Mouse (Mus musculus) bone marrow macrophage, adult 2 months (primary cell): ENCODE data around the gene Gucy2d.

Experiments used
- CTCF ChIP-seq: IDR thresholded peaks from 2 replicates; pipeline ENCODE4 v1.5.1; 2012; ENCODE audit warnings: low read depth, mild to moderate bottlenecking, low read length, moderate library complexity
- POLR2A ChIP-seq: IDR thresholded peaks from 2 replicates; pipeline ENCODE4 v1.6.1; 2012; ENCODE audit warnings: mild to moderate bottlenecking, low read depth, low read length, borderline replicate concordance

DNA sequence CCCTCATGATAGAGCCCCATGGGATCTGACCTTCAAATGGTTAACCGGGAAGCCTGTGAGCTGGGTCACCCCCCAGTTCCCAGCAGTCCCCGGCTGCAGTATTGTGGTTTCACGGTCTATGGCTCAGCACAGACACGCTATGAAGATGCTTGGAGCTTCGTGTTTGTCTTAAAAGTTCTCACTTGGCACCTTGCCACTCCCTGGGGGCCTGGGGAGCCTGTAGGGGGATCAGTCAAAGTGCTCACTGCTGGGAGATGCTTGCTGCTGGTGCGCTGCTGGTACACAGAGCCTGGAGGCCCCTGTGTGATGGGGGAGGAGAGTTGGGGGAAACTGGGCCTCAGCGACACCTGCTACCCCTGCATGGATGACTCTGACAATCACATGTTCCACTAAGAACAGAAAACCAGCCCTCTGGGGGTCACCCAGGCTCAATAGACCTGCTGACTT, 46.3 kb downstream of the Gucy2d start:
- TF ChIP-seq CTCF = no peak
- no peak for TF ChIP-seq POLR2A
